Mouse (Mus musculus): ENCODE measurements around the gene Klhdc4.

Klhdc4 gene

DNA sequence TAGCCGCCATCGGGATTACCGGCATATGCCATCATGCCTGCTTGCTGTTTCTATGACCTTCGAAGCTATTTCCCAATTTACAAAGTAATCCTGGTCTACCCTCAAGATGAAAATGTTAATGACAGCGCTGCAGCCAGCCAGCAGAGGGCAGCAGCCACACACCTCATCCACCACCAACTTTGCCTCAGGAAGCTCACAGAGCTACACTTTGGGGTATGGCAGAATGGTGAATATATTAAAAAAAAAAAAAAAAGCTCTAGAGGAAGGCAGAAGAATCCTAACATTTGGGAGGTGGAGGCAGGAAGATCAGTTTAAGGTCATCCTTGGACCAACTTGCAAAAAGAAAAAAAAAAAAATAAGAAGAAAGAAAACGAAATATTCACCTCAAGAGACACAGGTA, 20.6 kb upstream of the Klhdc4 start:
- peak; percentile 65 to 69 for DNase-seq (ENCODE audit: low spot score in 2 of 2)

DNA sequence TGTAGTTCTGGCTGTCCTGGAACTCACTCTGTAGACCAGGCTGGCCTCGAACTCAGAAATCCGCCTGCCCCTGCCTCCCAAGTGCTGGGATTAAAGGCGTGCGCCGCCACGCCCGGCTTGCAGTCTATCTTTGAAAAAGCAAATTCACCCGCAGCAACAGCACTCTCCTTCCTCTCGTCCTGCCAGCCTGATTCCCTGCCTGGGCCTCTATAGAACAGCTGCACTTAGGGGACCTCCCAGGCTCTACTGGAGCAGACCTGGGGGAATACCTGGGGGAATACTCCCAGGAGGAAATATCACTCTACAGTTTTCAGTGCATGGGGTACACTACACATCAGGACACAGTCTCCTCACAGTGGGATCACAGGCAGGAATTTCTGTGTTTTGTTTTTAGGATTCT, 19.9 kb upstream of the Klhdc4 start:
- DNase-seq (ENCODE audit: low spot score in 2 of 2), result no peak

DNA sequence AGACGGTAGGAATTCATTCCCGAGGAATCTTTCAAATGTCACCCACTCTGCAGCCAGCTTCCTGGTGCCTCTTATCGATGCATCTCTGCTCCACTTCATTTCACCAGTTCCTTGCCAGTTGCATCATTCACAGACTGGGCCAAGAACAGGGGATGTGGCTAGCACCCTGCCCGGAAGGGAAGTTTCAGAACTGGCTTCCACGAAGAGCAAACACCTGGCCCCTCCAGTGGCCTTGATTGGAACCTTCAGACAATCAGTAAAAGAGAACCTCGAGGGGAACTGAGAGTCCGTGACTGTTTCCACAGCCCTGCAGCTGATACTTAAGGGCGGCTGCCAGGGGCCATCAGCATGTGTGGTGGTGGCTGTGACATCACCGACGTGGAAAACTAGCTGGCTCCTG, 19.1 kb upstream of the Klhdc4 start:
- peak; percentile 19 to 48 for DNase-seq (ENCODE audit: low spot score in 2 of 2)

DNA sequence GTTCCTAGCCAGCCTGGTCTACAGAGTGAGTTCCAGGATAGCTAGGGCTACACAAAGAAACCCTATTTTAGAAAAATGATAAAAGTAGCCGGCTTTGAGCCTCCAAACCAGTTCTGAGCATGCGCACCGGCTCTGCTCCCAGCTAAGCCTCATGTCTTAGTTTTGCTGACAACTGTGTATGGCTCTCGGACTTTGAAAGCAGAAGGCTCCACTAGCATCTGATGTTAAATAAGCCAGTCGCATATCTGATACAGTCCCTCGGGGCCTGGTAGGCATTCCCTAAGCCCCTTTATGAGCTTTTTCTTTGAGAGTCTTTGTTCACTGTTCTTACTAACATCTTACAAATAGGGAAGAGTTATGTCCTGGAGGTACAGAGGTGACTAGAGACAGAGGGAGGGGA, 18.6 kb upstream of the Klhdc4 start:
- DNase-seq (ENCODE audit: low spot score in 2 of 2), result no peak

DNA sequence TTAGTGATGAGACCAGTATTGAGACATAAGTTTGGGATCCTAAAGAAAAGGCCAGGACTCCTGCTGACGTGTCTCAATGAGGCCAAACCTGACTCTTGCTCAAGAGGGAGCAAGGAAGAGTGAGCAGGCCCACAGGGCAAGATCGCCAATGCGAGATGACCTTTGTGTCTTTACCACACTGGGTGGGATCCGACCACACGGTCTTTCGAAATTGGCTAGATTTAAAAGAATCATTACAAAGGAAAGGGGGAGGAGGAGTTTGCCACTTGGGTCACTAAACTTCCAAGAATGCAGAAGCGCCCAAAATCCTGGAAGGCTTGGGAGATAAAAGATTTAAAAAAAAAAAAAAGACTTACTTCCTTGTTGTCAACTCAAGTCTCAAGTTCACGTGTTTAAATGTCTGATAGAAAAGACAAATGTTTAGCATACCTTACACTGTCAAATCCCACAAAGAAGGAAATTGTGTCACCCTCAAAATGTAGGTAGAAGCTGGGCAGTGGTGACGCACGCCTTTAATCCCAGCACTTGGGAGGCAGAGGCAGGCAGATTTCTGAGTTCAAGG, 18.0 kb upstream of the Klhdc4 start:
- no peak for DNase-seq (ENCODE audit: low spot score in 2 of 2)

DNA sequence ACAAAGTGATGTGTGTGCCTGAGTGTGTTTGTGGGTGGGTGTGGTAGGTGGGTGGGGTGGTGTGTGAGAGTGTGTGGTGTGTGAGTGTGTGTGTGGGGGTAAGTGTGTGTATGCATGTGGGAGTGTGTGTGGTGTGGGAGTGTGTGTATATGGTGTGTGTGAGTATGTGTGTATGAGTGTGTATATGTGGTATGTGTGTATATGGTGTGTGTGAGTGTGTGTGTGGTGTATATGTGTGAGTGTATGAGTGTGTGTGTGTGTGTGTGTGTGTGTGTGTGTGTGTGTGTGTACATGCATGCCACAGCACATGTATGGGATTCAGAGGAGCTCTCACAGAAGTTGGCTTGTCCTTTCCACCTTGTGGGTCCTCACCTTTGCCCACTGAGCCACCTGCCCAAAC, 17.4 kb upstream of the Klhdc4 start:
- no peak for DNase-seq (ENCODE audit: low spot score in 2 of 2)

DNA sequence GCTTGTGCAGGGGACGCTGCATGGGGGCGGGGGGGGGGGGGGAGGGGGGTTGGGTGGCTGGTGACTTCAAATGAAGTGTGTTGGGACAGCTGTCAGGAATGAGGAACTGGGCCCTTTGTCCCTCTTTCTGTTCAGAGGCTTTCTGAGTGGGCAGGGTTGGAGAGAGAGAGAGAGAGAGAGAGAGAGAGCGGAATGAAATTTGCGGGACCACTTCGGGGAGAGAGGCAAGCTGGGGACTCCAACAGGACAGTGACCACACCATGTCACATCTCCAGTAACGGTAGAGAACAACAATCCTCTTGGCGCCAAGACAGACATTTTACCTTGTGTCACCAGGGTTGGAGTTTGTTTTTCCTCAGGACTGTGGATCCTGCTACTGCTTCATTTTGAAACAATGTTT, 15.4 kb upstream of the Klhdc4 start:
- no peak for DNase-seq (ENCODE audit: low spot score in 2 of 2)

DNA sequence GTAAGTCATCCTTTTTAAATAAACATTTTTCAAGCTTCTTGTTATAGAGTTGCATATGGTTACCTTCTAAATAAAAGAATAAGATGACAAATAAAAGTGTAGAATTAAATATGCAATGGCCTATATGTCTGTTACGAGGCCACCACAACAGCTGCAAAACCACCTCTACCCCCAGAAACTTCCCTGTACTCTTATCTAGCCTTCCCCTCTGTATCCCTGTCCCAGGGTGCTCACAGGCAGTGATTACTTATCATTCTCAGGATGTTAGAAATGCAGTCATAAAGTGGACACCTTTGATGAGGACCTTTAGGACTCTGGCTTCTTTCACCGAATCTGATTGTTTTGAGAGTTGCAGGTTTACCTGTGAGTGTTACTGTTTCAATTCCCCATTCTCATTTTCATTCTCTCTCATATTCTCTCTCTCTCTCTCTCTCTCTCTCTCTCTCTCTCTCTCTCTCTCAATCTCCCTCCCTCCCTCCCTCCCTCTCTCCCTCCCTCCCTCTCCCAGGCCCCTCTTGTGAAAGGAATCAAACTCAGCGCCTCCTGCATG, 13.9 kb upstream of the Klhdc4 start:
- DNase-seq (ENCODE audit: low spot score in 2 of 2), result no peak

DNA sequence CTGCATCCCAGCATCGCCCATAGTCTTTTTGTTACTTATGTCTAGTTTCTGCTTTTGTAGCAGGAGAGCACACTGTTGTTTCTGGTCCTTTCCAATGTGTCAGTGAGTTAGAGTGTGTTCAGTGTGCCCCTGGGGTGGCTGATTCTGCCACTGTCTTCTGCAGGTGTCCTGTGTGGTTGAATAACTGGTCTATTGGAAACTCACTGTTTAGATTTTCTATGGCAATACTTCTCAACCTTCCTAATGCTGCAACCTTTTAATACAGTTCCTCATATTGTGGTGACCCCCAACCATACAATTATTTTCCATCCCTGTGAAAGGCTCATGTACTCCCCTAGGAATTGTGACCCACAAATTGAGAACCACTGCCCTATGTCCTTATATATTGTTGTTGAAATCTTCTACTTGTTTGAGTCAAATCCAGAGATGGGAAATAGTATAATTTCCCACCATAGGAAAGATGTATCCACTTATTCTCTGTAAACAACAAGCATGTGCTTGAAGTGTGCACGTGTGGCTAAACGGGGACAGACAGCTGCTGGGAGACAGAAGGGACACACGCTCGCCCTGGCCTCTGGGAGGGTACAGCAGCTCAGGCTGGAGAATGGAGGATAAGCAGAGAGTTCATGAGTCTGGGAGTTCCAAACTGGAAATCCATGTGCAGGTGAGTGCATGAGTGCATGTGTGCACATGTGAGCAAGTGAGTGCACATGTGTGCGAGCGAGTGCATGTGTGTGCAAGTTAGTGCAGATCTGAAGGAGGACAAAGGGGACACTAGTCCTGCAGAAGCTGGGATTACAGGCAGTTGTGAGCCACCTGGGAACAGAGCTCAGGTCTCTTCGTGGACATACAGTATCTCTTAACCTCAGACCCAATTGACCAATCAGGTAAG, 12.9 kb upstream of the Klhdc4 start:
- no peak for DNase-seq (ENCODE audit: low spot score in 2 of 2)

DNA sequence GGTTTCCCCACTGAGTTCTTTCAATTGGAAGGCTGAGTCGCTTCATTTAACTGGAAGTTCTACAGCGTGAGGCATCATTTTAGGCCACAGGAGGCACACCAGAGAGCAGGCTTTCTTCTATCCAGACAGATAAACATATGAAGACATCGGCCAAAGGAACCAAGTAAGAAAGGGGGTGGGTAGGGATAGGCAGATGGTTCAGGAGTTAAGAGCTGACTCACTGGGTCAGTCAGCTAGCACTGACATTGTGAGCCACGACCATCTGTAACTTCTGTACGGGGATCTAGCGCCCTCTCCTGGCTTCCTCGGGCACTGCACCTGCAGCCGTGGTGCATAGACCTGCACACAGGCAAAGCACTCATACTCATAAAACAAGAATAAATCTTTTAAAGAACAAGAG, 11.9 kb upstream of the Klhdc4 start:
- DNase-seq (ENCODE audit: low spot score in 2 of 2), result no peak

DNA sequence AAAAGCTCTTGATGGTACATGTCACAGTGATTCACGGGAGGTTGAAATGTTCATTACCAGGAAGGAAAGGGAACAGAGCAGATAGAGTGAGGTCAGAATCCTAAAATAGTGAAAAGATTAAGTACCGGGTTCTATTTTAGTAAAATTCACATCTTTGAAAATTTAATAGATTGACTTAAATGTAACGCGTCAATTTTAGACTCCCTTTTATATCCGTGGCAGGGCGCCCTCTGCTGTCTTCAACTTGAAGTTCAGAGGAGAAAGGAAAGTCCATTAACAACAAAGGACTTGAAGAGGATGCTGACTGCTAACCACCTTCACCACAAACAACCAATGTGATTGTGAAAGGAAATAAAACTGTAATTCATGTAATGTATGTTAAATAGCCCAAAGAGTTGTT, 3.1 kb upstream of the Klhdc4 start:
- DNase-seq (ENCODE audit: low spot score in 2 of 2), result peak; percentile 49 to 65

DNA sequence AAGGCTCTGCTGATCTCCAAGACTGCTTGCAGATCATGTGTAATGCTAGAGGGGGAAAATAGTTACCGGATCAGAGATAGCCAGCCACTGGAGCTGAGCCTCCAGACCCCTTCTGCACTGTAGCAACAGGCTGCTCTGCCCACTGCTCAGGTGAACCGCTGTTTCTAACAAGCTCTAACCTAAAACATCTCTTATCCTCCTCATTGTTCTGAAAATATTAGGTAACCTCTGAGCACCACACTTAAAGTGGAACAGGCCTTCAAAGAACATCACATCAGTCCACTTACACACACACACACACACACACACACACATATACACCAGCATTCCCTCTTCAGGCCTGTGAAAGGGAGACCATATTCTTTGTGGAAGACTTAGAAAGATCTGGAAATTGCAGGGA, 2.7 kb upstream of the Klhdc4 start:
- DNase-seq (ENCODE audit: low spot score in 2 of 2), result no peak

DNA sequence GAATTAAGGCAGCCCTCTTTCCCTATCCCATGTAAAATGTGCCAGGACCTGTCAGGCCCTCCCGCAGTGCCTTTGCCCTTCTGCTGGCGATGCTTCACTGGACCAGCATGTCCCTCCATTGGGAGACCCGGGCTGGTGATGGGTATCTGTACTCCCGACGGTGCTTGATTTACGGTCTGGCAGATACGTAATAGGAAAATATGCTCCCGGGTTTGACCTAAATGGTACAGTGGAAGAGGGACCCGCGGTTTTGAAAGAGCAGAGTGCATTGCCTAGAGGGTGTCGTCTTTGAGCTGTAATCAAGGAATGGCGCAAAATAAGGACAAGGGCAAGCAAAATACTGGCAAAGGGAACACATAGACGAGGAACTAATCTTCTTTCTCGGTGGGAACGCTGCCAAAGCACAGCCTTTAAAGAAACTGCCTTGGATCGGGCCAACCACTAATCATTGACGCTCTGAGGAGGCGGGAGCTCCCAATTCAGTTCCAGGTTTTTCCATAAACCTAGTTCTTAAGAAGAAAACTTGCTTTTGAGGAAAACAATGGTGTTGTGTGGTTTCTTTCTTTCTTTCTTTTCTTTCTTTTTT, 501 bp upstream of the Klhdc4 start:
- DNase-seq (ENCODE audit: low spot score in 2 of 2), result no peak

DNA sequence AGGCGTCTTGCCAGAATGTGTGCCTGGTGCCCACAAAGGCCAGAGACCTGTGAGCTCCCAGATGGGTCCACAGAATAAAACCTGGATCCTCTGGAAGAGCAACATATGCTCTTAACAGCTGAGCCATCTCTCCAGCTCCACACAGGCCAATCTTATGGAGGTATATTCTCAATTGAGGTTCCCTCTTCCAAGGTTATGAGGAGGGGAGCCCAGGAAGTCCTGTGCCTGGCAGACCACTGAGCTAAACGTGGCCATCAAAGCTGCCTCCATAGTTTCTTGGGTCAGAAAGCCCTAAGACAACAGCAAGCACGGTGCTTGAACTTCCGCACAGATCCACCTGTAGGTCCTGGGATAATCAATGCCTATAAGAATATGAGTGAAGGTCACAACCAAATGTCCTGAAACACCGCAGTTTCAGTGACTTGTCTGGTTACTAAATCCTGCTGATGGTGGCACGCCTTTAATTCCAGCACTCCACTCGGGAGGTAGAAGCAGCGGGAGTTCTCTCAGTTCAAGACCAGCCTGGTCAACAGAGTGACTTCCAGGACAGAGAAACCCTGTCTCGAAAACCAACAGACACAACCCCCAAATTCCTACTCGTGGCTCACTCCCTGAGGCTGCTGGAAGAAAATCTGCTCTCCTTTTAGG, 869 bp downstream of the Klhdc4 start:
- DNase-seq (ENCODE audit: low spot score in 2 of 2), result no peak

DNA sequence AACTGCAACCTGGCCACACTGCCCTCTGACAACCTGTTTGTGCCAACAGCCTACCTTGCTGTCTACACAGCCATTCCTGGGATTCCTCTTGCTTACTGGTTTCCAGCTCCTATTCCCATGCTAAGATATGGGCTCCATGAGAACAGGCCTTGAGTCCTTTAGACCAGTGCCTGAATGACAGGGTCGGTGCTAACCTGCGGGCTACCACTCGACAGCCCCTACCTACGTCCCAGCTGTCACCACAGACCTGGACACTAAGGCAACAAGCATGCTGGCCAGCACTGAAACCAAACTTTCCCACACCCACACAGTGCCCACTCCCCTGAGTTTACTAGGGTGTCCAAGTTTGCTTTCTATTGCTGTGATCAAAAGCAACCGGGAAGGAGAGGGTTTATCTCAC, 1.6 kb downstream of the Klhdc4 start:
- no peak for DNase-seq (ENCODE audit: low spot score in 2 of 2)

DNA sequence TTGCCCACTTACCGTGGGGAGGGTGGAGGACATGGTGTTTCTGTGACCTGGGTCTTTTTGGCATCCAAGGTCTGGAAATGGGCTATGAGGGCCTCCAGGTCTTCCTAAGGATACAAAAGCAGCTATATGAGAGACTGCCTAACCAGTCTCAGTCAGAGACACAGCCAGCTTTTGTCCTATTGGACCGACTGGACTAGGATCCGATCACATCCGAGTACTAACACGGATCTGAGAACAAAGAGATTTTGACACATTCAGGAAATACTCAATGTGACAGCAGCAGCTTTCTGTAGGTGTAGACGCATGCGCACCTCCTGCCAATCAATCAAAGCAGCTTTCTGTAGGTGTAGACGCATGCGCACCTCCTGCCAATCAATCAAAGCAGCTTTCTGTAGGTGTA, 7.6 kb downstream of the Klhdc4 start:
- DNase-seq (ENCODE audit: low spot score in 2 of 2), result no peak

DNA sequence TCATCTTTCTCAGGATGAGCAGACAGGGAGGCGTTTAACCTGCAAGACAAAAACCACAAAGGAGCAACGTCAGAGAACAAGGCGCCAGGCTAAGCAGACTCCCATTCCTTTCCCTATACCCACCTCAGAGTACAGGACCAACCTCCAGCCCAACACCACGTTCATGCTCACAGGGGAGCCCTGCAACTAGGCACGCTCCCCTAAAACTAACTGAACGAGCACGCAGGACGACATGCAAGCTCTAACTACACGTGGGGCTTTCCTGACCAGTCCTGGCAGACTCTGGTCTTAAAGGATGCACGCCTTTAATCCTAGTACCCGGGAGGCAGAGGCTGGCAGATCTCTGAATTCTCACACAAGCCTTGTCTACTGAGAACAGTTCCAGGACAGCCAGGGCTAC, 8.0 kb downstream of the Klhdc4 start:
- DNase-seq (ENCODE audit: low spot score in 2 of 2), result no peak

DNA sequence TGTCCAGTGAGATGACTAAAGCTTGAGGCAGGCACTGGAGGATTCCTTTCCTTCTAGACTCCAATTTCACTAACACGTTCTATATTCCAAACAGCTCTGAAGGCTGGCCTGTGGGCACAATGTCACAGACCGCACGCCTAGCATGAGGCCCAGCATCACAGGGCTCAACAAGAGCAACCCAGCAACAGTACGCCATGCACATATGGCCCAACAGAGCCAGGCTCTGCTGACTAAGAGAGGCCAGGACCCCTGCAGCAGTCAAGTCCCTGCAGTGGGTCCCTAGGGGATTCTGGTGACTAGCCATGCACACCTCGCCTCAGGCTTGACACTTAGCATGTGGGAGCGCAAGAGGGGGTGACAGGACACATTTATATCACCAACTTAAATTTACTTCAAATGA, 8.5 kb downstream of the Klhdc4 start:
- no peak for DNase-seq (ENCODE audit: low spot score in 2 of 2)

DNA sequence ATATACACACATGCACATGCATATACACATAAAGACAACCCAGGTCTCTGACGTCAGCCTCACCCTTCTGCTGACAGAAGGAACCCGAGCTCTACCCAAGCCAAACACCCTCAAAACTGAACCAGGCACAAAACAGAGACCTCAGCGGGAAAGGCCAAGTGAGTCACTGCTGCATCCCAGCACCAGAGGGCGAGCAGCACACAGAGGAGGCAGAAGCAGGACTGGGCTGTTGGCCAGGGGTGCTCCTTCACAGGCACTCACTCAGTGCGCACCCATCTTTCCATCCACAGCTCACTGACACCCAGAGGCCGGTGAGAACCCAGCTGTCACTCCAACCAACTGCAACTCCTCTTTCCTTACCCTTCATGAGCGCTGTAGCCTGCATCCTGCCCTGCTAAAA, 11.1 kb downstream of the Klhdc4 start:
- DNase-seq (ENCODE audit: low spot score in 2 of 2), result no peak

DNA sequence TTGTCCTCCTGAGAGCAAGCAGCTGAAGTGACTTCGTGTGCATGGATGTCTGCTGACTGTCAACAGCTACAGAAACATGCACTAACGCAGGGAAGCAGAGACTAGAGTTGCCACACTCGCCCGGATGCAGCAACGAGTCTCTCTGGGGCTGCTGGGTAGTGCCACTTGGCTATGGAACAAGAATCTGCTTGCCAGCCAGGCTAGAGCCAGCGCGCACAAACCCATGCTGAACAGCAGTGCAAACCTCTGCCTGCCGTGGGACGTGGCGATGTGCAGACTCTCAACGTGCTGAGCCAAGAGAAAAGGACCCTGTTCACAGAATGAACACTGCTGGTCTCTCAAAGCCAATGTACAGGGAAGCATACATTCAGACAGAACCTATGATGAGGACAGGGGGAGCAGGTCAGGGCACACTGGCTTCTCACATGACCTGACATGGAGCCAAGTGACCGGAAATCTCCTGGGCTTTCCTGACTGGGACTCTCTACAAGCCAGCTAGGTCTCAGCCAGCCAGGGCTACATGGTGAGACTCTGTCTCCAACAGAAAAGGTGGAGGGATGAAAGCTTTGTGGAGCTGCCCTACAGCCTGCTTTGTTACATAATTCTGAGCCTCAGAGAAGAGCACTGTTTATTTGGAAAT, 17.3 kb downstream of the Klhdc4 start:
- no peak for DNase-seq (ENCODE audit: low spot score in 2 of 2)

DNA sequence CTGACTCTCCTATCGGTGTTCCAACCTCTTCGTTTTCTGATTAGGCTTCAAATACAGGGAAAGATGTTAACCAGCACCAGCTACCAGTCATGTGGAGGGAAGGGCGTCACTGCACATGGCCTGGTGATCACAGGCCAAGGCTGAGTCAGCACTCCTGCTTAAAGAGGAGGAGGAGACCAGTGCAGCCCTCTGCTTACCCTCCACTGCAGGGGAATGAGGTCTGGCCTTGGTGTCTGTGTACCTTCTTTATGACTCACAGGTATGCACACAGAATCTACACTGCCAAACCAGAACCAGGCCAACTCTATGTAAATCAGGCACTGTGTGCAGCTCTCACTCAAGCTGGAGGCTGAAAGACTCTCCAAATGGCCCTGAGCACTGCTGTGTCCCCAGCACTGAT, 17.9 kb downstream of the Klhdc4 start:
- no peak for DNase-seq (ENCODE audit: low spot score in 2 of 2)
